In the genomic region with DNA sequence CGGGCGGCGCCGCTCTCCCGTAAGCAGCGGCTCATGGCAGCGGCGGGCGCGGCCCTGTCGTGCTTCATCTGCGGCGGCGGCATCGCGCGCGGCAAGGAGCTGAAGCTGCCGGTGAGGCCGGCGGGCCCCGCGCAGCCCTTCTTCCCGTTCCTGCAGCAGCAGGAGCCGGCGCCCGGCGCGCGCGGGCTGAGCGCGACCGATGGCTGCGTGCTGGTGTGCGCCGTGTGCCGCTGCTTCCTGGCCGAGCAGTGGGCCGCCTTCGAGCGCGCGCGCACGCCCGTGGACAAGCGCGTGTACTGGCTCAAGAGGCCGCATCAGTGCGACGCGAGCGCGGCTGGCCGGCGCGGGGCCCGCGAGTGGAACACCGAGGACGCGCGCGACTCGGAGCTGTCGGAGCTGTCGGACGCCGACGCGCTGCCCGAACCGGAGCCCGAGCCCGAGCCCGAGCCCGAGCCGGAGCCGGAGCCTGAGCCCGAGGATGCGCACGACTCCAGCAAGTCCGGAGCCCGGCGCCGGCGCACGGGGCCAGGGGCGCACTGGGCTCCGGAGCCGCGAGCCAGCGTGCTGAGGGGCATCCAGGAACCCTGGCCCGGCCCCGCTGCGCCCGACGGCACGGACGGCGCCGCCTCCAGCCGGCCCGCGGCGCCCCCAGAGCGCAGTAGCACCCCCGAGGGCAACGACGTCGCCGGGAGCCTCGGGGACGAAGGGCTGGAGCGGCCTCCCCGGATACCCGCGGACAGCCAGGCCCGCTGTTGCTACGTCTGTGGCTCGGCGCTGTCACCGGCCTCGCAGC, we compare ENCODE assay signal across 8 mouse cellular contexts. TPM values are rescaled to one million over a fixed set of nuclear protein-coding genes. Genes with fewer than 3 reads are reported as not detected.
DNase-seq lines count a peak whose midpoint lies in the region; ATAC-seq and TF ChIP-seq lines count a peak whose summit lies in the region.

No protein-coding gene starts in this region.

- DNase-seq in cerebellum, adult 2 months = peak; percentile 53 to 55
- peak; percentile 64 to 77 for DNase-seq in kidney, postnatal 4 days
- DNase-seq in midbrain, postnatal 0 days (ENCODE audit: low spot score) = peak; percentile 61
- DNase-seq in c-Kit-positive CD71-positive TER-119-positive erythroid progenitor cells, embryonic 14.5 days (ENCODE audit: low spot score) = no peak
- no peak for DNase-seq in layer of hippocampus, adult 8-10 months (ENCODE audit: low spot score in 2 of 2)

- no peak for TF ChIP-seq POLR2A in cerebellum, adult 2 months (IDR thresholded peaks at IDR 0.05; ENCODE audit: borderline replicate concordance, insufficient read depth, low read length)

- H3K4me2 ChIP-seq in heart, embryonic 12.5 days = peak overlapping the region; percentile 99
- peak overlapping the region; percentile 89 for H3K4me2 ChIP-seq in midbrain, postnatal 0 days (ENCODE audit: low read depth, low read length, poor library complexity, severe bottlenecking)

- no peaks in the 10 kb centered on the region for H3K36me3 ChIP-seq in megakaryocyte, embryonic 14.5 days (replicated peaks; ENCODE audit: low read length)
- H3K36me3 ChIP-seq in heart, embryonic 12.5 days = no peaks in the 10 kb centered on the region
- H3K36me3 ChIP-seq in midbrain, postnatal 0 days (ENCODE audit: insufficient read depth, low read length) = no peaks in the 10 kb centered on the region

- H3K27ac ChIP-seq in cerebellum, adult 2 months (ENCODE audit: insufficient read depth, low read length) = no peak overlapping the region
- H3K27ac ChIP-seq in heart, embryonic 12.5 days (ENCODE audit: poor library complexity, severe bottlenecking) = no peak overlapping the region
- H3K27ac ChIP-seq in midbrain, postnatal 0 days (ENCODE audit: low read depth, low read length) = peak overlapping the region; percentile 55; the same call in 1 of the 2 replicates

- no peaks in the 10 kb centered on the region for H3K9me3 ChIP-seq in megakaryocyte, embryonic 14.5 days
- no peaks in the 10 kb centered on the region for H3K9me3 ChIP-seq in heart, embryonic 12.5 days (replicated peaks)
- H3K9me3 ChIP-seq in midbrain, postnatal 0 days (ENCODE audit: low read length) = no peaks in the 10 kb centered on the region

- H3K27me3 ChIP-seq in megakaryocyte, embryonic 14.5 days (replicated peaks) = peaks cover 99% of the 10 kb centered on the region
- H3K27me3 ChIP-seq in cerebellum, adult 2 months (ENCODE audit: control insufficient read depth, insufficient read depth, low read length) = no peaks in the 10 kb centered on the region
- H3K27me3 ChIP-seq in heart, embryonic 12.5 days (replicated peaks) = peaks cover 21% of the 10 kb centered on the region
- H3K27me3 ChIP-seq in midbrain, postnatal 0 days (ENCODE audit: insufficient read depth, low read length) = peaks cover 9% of the 10 kb centered on the region

- no peak for ATAC-seq in megakaryocyte, adult 5-6 weeks (ENCODE audit: poor library complexity, severe bottlenecking)
- peak; percentile 6; the same call in 1 of the 2 replicates for ATAC-seq in heart, embryonic 12.5 days (ENCODE audit: insufficient number of reproducible peaks, low FRiP score)
- peak; percentile 38; the same call in 1 of the 2 replicates for ATAC-seq in midbrain, postnatal 0 days (ENCODE audit: low FRiP score)

- WGBS in cerebellum, adult 2 months = 1% methylated on average over 125 of the region's 125 CpGs
- WGBS in heart, embryonic 12.5 days = under 1% methylated on average over 109 of the region's 125 CpGs
- under 1% methylated on average over 77 of the region's 125 CpGs for WGBS in midbrain, postnatal 0 days

- no peak for TF ChIP-seq CTCF in cerebellum, adult 2 months (IDR thresholded peaks at IDR 0.05; ENCODE audit: borderline replicate concordance, insufficient read depth, low read depth, low read length)
- no peak for TF ChIP-seq CTCF in midbrain, postnatal 0 days (IDR thresholded peaks at IDR 0.05)

- peak overlapping the region; percentile 77 for H3K9ac ChIP-seq in heart, embryonic 12.5 days
- H3K9ac ChIP-seq in midbrain, postnatal 0 days (replicated peaks; ENCODE audit: low read length, poor library complexity, severe bottlenecking) = peak overlapping the region; percentile 75

- H3K4me3 ChIP-seq in megakaryocyte, embryonic 14.5 days (replicated peaks) = peak overlapping the region; percentile 90
- H3K4me3 ChIP-seq in cerebellum, adult 2 months (replicated peaks; ENCODE audit: insufficient read depth, low read depth, low read length) = peak overlapping the region; percentile 52
- peak overlapping the region; percentile 73 for H3K4me3 ChIP-seq in heart, embryonic 12.5 days
- H3K4me3 ChIP-seq in midbrain, postnatal 0 days (ENCODE audit: low read depth, low read length) = peak overlapping the region; percentile 61

- peaks cover 52% of the 10 kb centered on the region for H3K4me1 ChIP-seq in megakaryocyte, embryonic 14.5 days
- H3K4me1 ChIP-seq in cerebellum, adult 2 months (ENCODE audit: control insufficient read depth, insufficient read depth, low read length) = peaks cover 27% of the 10 kb centered on the region
- peaks cover 83% of the 10 kb centered on the region for H3K4me1 ChIP-seq in heart, embryonic 12.5 days (replicated peaks)
- peaks cover 27% of the 10 kb centered on the region for H3K4me1 ChIP-seq in midbrain, postnatal 0 days (ENCODE audit: insufficient read depth, low read length)

RNA-seq across cellular contexts. Expression of a gene that starts 0.7 kb away (rescaled TPM):
- 163 and 212 TPM in 2 replicates for polyA plus RNA-seq in megakaryocyte, embryonic 14.5 days (2012; ENCODE audit: insufficient read depth, low replicate concordance)
- total RNA-seq in megakaryocyte, adult 5-6 weeks (2015) = 17.1 and 18.3 TPM in 2 replicates
- total RNA-seq in megakaryocyte, adult 5-6 weeks (2017) = 6.1 and 11.4 TPM in 2 replicates
- 52.4 and 58.4 TPM in 2 replicates for polyA plus RNA-seq in cerebellum, adult 2 months (2012; rRNA removed)
- 14.0 and 15.3 TPM in 2 replicates for polyA plus RNA-seq in heart, embryonic 12.5 days (2016; fragmentation: Nextera tagmentation; extraction: Ambion mirVana)
- total RNA-seq in midbrain, postnatal 0 days (2014; rRNA removed) = 47.3 and 51.3 TPM in 2 replicates
- 9.9 and 12.4 TPM in 2 replicates for polyA plus RNA-seq in midbrain, postnatal 0 days (2015; fragmentation: Nextera tagmentation; extraction: Ambion mirVana)
- 100 to 1,000 TPM; 114 to 136 (median 127) TPM for total RNA-seq in layer of hippocampus, adult 8-10 months (2022)

RNA-seq across cellular contexts. Expression of a gene that starts 51.7 kb away (rescaled TPM):
- polyA plus RNA-seq in megakaryocyte, embryonic 14.5 days (2012; ENCODE audit: insufficient read depth, low replicate concordance) = not detected in 2 replicates
- total RNA-seq in megakaryocyte, adult 5-6 weeks (2015) = not detected in 2 replicates
- not detected in 2 replicates for total RNA-seq in megakaryocyte, adult 5-6 weeks (2017)
- 1.8 and 3.3 TPM in 2 replicates for polyA plus RNA-seq in cerebellum, adult 2 months (2012; rRNA removed)
- polyA plus RNA-seq in heart, embryonic 12.5 days (2016; fragmentation: Nextera tagmentation; extraction: Ambion mirVana) = not detected in 2 replicates
- 1.0 and 2.0 TPM in 2 replicates for total RNA-seq in midbrain, postnatal 0 days (2014; rRNA removed)
- 1.7 and 2.4 TPM in 2 replicates for polyA plus RNA-seq in midbrain, postnatal 0 days (2015; fragmentation: Nextera tagmentation; extraction: Ambion mirVana)
- 1 to 10 TPM in 1 of 4 experiments, under 1 TPM in 2, not detected in 1; 0.41 to 1.1 (median 0.43) TPM for total RNA-seq in layer of hippocampus, adult 8-10 months (2022)

Comparison
In these comparisons a context has a peak if more than half of its experiments do, and no peak if none do; other contexts are left out.
1. DNase-seq: peak in cerebellum, adult 2 months (2 of 2), kidney, postnatal 4 days (2 of 2) and midbrain, postnatal 0 days (single experiment); none in c-Kit-positive CD71-positive TER-119-positive erythroid progenitor cells, embryonic 14.5 days (single experiment) and layer of hippocampus, adult 8-10 months (0 of 2).
2. Peak in every context shown above with its lines, with median percentiles within 50 percentile points of each other: H3K4me3 ChIP-seq.